Mouse (Mus musculus): Measurements from ENCODE around the gene Rps3. TPM values are rescaled to one million over a fixed set of nuclear protein-coding genes. Genes with fewer than 3 reads are reported as not detected.

Rps3 gene
- polyA plus RNA-seq, 1 experiment from 2014 or later: 490 TPM

DNA sequence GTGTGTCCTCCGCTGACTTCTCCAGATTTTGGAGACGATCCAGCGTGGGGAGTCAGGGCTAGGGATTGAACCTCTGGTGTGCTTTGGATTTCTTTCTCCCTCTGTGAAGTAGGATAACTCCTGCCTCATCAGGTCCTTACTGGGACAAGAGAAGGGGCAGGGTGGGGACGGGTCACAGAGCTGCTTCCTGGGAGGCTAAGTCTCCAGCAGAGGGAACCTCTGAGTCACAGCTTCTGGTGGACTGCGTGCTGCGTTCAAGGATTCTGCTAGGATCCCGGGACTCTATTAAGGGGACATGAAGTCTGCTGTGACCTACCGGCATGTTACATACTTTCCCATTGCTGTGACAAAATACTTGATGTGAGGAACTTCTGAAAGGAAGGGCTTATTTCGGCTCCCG lies 44.7 kb downstream of the Rps3 start:
- Histone ChIP-seq H3K9ac (no peak overlapping the region), H3K4me3 (no peak overlapping the region), H3K4me1 (replicated peaks) (peaks cover 67% of the 10 kb centered on the region), H3K9me3 (replicated peaks) (no peaks in the 10 kb centered on the region), H3K27me3 (replicated peaks) (no peaks in the 10 kb centered on the region), H3K36me3 (peaks cover 9% of the 10 kb centered on the region; the same call in 1 of the 2 replicates), H3K27ac (ENCODE audit: poor library complexity, severe bottlenecking) (no peak overlapping the region), H3K4me2 (no peak overlapping the region)
- ATAC-seq (ENCODE audit: insufficient number of reproducible peaks, low FRiP score): no peak
- 70% methylated on average over 10 of the region's 10 CpGs for WGBS

- WGBS: 19% methylated on average over 4 of the region's 4 CpGs
- Histone ChIP-seq H3K36me3 (peaks cover 5% of the 10 kb centered on the region; the same call in 1 of the 2 replicates), H3K4me3 (no peak overlapping the region), H3K27me3 (replicated peaks) (no peaks in the 10 kb centered on the region), H3K9ac (no peak overlapping the region; the same call in 1 of the 2 replicates), H3K27ac (ENCODE audit: poor library complexity, severe bottlenecking) (no peak overlapping the region), H3K4me1 (replicated peaks) (peaks cover 65% of the 10 kb centered on the region), H3K9me3 (replicated peaks) (no peaks in the 10 kb centered on the region), H3K4me2 (no peak overlapping the region)
- no peak for ATAC-seq (ENCODE audit: insufficient number of reproducible peaks, low FRiP score)
Measured at GRCm38 (mm10) chr7:99436530-99436929, 47.0 kb downstream of the Rps3 start.

DNA sequence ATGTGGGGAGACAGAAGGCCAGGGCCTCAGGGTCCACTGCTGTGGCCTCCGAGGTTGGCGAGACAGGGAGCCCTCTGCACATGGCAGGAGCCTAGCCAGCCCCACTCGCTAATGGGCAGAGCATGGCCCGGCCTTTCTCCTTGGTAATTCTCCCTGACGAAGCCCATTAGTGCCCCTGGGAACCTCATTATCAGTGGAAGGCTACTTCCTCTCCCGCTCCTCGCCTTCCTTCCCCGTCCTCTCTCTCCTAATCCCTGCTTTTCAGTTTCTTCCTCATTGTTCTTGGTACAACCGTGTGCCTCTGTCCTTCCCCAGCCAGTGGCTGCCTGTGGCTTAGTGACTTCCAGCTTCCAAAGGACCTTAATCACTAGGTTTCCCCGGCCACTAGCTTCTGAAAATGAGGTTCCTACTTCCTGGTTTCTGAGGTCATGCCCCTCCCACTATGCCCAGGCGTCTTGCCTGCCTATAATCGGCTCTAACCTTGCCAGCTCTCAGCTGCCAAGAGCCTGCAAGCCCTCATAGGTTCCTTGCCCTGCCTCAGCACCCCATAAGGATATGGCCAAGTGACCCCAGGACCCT lies 48.8 kb downstream of the Rps3 start:
- Histone ChIP-seq H3K27me3 (replicated peaks) (no peaks in the 10 kb centered on the region), H3K9me3 (replicated peaks) (no peaks in the 10 kb centered on the region), H3K9ac (0 out of 2 replicates have a peak overlapping the region, but pooled peaks have one; percentile 23), H3K27ac (ENCODE audit: poor library complexity, severe bottlenecking) (peak overlapping the region; percentile 6; the same call in 1 of the 2 replicates), H3K36me3 (peaks cover 5% of the 10 kb centered on the region; the same call in 1 of the 2 replicates), H3K4me3 (no peak overlapping the region), H3K4me1 (replicated peaks) (peaks cover 56% of the 10 kb centered on the region), H3K4me2 (no peak overlapping the region)
- WGBS: 37% methylated on average over 12 of the region's 12 CpGs
- ATAC-seq (ENCODE audit: insufficient number of reproducible peaks, low FRiP score): no peak

GRCm38 (mm10) chr7:99432863-99433262 lies 50.7 kb downstream of the Rps3 start:
- ATAC-seq (ENCODE audit: insufficient number of reproducible peaks, low FRiP score): 0 out of 2 replicates have a peak, but pooled peaks have one; percentile 4
- peaks cover 56% of the 10 kb centered on the region for H3K4me1 ChIP-seq (replicated peaks)
- no peak overlapping the region for H3K4me3 ChIP-seq
- 0 out of 2 replicates have a peak overlapping the region, but pooled peaks have one; percentile 8 for H3K9ac ChIP-seq
- WGBS: 74% methylated on average over 6 of the region's 6 CpGs
- no peaks in the 10 kb centered on the region for H3K9me3 ChIP-seq (replicated peaks)
- no peak overlapping the region for H3K4me2 ChIP-seq
- no peaks in the 10 kb centered on the region; the same call in 1 of the 2 replicates for H3K36me3 ChIP-seq
- no peak overlapping the region for H3K27ac ChIP-seq (ENCODE audit: poor library complexity, severe bottlenecking)
- H3K27me3 ChIP-seq (replicated peaks): no peaks in the 10 kb centered on the region

GRCm38 (mm10) chr7:99432248-99432647 lies 51.3 kb downstream of the Rps3 start:
- ATAC-seq (ENCODE audit: insufficient number of reproducible peaks, low FRiP score): no peak
- H3K9me3 ChIP-seq (replicated peaks): no peaks in the 10 kb centered on the region
- no peak overlapping the region for H3K4me2 ChIP-seq
- H3K4me3 ChIP-seq: no peak overlapping the region
- H3K9ac ChIP-seq: peak overlapping the region; percentile 49; the same call in 1 of the 2 replicates
- H3K4me1 ChIP-seq (replicated peaks): peaks cover 56% of the 10 kb centered on the region
- H3K27me3 ChIP-seq (replicated peaks): no peaks in the 10 kb centered on the region
- H3K27ac ChIP-seq (ENCODE audit: poor library complexity, severe bottlenecking): peak overlapping the region; percentile 44; the same call in 1 of the 2 replicates
- peaks cover 2% of the 10 kb centered on the region; the same call in 1 of the 2 replicates for H3K36me3 ChIP-seq
- WGBS: 51% methylated on average over 14 of the region's 14 CpGs

GRCm38 (mm10) chr7:99430246-99430645 lies 53.3 kb downstream of the Rps3 start:
- Histone ChIP-seq H3K4me3 (no peak overlapping the region), H3K9me3 (replicated peaks) (no peaks in the 10 kb centered on the region), H3K36me3 (peaks cover 10% of the 10 kb centered on the region; the same call in 1 of the 2 replicates), H3K27me3 (replicated peaks) (no peaks in the 10 kb centered on the region), H3K27ac (ENCODE audit: poor library complexity, severe bottlenecking) (no peak overlapping the region), H3K4me2 (no peak overlapping the region), H3K9ac (no peak overlapping the region), H3K4me1 (replicated peaks) (peaks cover 50% of the 10 kb centered on the region)
- no peak for ATAC-seq (ENCODE audit: insufficient number of reproducible peaks, low FRiP score)
- WGBS: 71% methylated on average over 11 of the region's 11 CpGs

GRCm38 (mm10) chr7:99429786-99430185 lies 53.8 kb downstream of the Rps3 start:
- WGBS: 59% methylated on average over 6 of the region's 6 CpGs
- no peak for ATAC-seq (ENCODE audit: insufficient number of reproducible peaks, low FRiP score)
- H3K9me3 ChIP-seq (replicated peaks): no peaks in the 10 kb centered on the region
- no peak overlapping the region for H3K4me2 ChIP-seq
- no peaks in the 10 kb centered on the region for H3K27me3 ChIP-seq (replicated peaks)
- no peak overlapping the region for H3K27ac ChIP-seq (ENCODE audit: poor library complexity, severe bottlenecking)
- no peak overlapping the region for H3K4me3 ChIP-seq
- no peak overlapping the region for H3K9ac ChIP-seq
- peaks cover 50% of the 10 kb centered on the region for H3K4me1 ChIP-seq (replicated peaks)
- peaks cover 12% of the 10 kb centered on the region; the same call in 1 of the 2 replicates for H3K36me3 ChIP-seq

- H3K4me1 ChIP-seq (replicated peaks): peaks cover 50% of the 10 kb centered on the region
Measured at GRCm38 (mm10) chr7:99428836-99429235, 54.7 kb downstream of the Rps3 start.

GRCm38 (mm10) chr7:99427987-99428386 lies 55.6 kb downstream of the Rps3 start:
- no peak for ATAC-seq (ENCODE audit: insufficient number of reproducible peaks, low FRiP score)
- Histone ChIP-seq H3K4me2 (no peak overlapping the region), H3K4me1 (replicated peaks) (peaks cover 47% of the 10 kb centered on the region)

More at GRCm38 (mm10) chr7:99428836-99429235, 54.7 kb downstream of the Rps3 start:
- Histone ChIP-seq H3K27ac (ENCODE audit: poor library complexity, severe bottlenecking) (no peak overlapping the region), H3K9me3 (replicated peaks) (no peaks in the 10 kb centered on the region), H3K4me3 (no peak overlapping the region), H3K27me3 (replicated peaks) (no peaks in the 10 kb centered on the region), H3K9ac (no peak overlapping the region), H3K36me3 (peaks cover 12% of the 10 kb centered on the region; the same call in 1 of the 2 replicates), H3K4me2 (no peak overlapping the region)
- ATAC-seq (ENCODE audit: insufficient number of reproducible peaks, low FRiP score): no peak
- 72% methylated on average over 5 of the region's 5 CpGs for WGBS

More at GRCm38 (mm10) chr7:99427987-99428386, 55.6 kb downstream of the Rps3 start:
- WGBS: 84% methylated on average over 3 of the region's 3 CpGs
- Histone ChIP-seq H3K27ac (ENCODE audit: poor library complexity, severe bottlenecking) (no peak overlapping the region), H3K9ac (no peak overlapping the region), H3K27me3 (replicated peaks) (no peaks in the 10 kb centered on the region), H3K36me3 (peaks cover 12% of the 10 kb centered on the region; the same call in 1 of the 2 replicates), H3K4me3 (no peak overlapping the region), H3K9me3 (replicated peaks) (no peaks in the 10 kb centered on the region)
